Mouse (Mus musculus) intestine, embryonic 14.5 days (tissue): ENCODE measurements around the gene Zfp414. TPM values are rescaled to one million over a fixed set of nuclear protein-coding genes. Genes with fewer than 3 reads are reported as not detected.
"Not testable (repeated sequence)": the region's sequence is repeated elsewhere in the genome, so short reads cannot be mapped to it uniquely, and the experiment has no call there.

Experiments used
- ATAC-seq: fragments of 200-750 bp; cut with Nextera tagmentation; replicated peaks from 2 replicates; pipeline ENCODE4 v1.8.0; 2017; ENCODE audit warnings: low read depth, moderate number of reproducible peaks, moderate TSS enrichment, moderate library complexity; ENCODE audit not compliant: low FRiP score, low TSS enrichment
- DNase-seq: peaks from one replicate; pipeline ENCODE4 v3.0.0-alpha.2; 2018; ENCODE audit warnings: low spot score
- H3K27ac ChIP-seq: fragments of 300-500 bp; sonication (generic); 2 replicates; pipeline ENCODE4 v1.5.1; 2014; ENCODE audit warnings: low read depth, mild to moderate bottlenecking, control low read depth
- H3K27me3 ChIP-seq: fragments of 300-500 bp; sonication (generic); replicated peaks from 2 replicates; pipeline ENCODE4 v1.6.1; 2014; ENCODE audit warnings: low read length, control low read depth; ENCODE audit not compliant: control insufficient read depth, insufficient read depth
- H3K36me3 ChIP-seq: fragments of 300-500 bp; sonication (generic); 2 replicates; pipeline ENCODE4 v1.6.1; 2014; ENCODE audit warnings: low read length, control low read depth; ENCODE audit not compliant: control insufficient read depth, insufficient read depth
- H3K4me1 ChIP-seq: fragments of 300-500 bp; sonication (generic); replicated peaks from 2 replicates; pipeline ENCODE4 v1.6.1; 2014; ENCODE audit warnings: low read length, control low read depth, mixed read lengths; ENCODE audit not compliant: control insufficient read depth, insufficient read depth
- H3K4me2 ChIP-seq: fragments of 300-500 bp; sonication (generic); 2 replicates; pipeline ENCODE4 v1.6.1; 2014; ENCODE audit warnings: low read length
- H3K4me3 ChIP-seq: fragments of 300-500 bp; sonication (generic); 2 replicates; pipeline ENCODE4 v1.5.1; 2014; ENCODE audit warnings: low read depth, low read length, control low read depth, mixed read lengths
- H3K9ac ChIP-seq: fragments of 300-500 bp; sonication (generic); 2 replicates; pipeline ENCODE4 v1.6.1; 2014; ENCODE audit warnings: mild to moderate bottlenecking, low read length
- H3K9me3 ChIP-seq: fragments of 300-500 bp; sonication (generic); 2 replicates; pipeline ENCODE4 v1.6.1; 2016; ENCODE audit warnings: low read length, control low read depth; ENCODE audit not compliant: control insufficient read depth
- WGBS: fragments of 180-500 bp; shearing (Covaris S2); extraction: QIAGEN DNeasy Blood & Tissue Kit; methylation state at CpG from one replicate; pipeline ENCODE4 v1.1.7; 2014; 5-methylcytosine and 5-hydroxymethylcytosine counted together
- polyA plus RNA-seq: library from polyadenylated mRNA; unstranded; fragments of >200 nt; fragmentation: Nextera tagmentation; extraction: Ambion mirVana; gene quantifications from 2 replicates; pipeline ENCODE4 v1.2.1, GENCODE M21; 2014

The Zfp414 gene
- polyA plus RNA-seq, 1 experiment from 2014 or later = 72.6 TPM

- H3K36me3 ChIP-seq = no peaks in the 10 kb centered on the region
- H3K4me2 ChIP-seq = no peak overlapping the region
- no peaks in the 10 kb centered on the region for H3K9me3 ChIP-seq
- H3K9ac ChIP-seq = no peak overlapping the region
- H3K27me3 ChIP-seq = no peaks in the 10 kb centered on the region
- H3K27ac ChIP-seq = no peak overlapping the region
- H3K4me3 ChIP-seq = no peak overlapping the region
- DNase-seq = no peak
- H3K4me1 ChIP-seq = no peaks in the 10 kb centered on the region
- no peak for ATAC-seq
- 92% methylated on average over 2 of the region's 2 CpGs for WGBS
Measured at GRCm38 (mm10) chr17:33607273-33607672, 21.6 kb upstream of the Zfp414 start.

DNA sequence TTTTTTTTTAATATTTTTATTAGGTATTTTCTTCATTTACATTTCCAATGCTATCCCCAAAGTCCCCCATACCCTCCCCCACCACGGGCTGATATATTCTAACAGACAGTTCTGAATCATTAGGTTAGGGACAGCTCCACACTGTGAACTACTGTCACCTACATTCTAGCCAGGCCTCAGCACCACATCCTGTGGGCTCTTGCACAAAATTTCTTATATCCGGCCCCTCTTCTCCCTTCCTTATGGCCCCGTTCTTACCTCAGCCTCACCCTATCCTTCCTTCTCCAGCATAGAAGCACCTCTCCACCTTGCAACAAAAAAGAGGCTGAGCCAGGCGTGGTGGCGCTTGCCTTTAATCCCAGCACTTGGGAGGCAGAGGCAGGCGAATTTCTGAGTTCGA is 18.3 kb upstream of the Zfp414 start:
- no peak overlapping the region for H3K4me2 ChIP-seq
- no peaks in the 10 kb centered on the region for H3K27me3 ChIP-seq
- H3K4me3 ChIP-seq = no peak overlapping the region
- 84% methylated on average over 7 of the region's 7 CpGs for WGBS
- DNase-seq (no peak), ATAC-seq (no peak)
- H3K27ac ChIP-seq = no peak overlapping the region
- no peaks in the 10 kb centered on the region for H3K36me3 ChIP-seq
- H3K9me3 ChIP-seq = no peaks in the 10 kb centered on the region
- H3K9ac ChIP-seq = no peak overlapping the region
- H3K4me1 ChIP-seq = no peaks in the 10 kb centered on the region

GRCm38 (mm10) chr17:33613726-33614125 is 15.2 kb upstream of the Zfp414 start:
- H3K27me3 ChIP-seq, H3K4me3 ChIP-seq, H3K4me1 ChIP-seq, H3K36me3 ChIP-seq, H3K27ac ChIP-seq, DNase-seq, H3K9me3 ChIP-seq, H3K4me2 ChIP-seq, ATAC-seq, H3K9ac ChIP-seq: not testable (repeated sequence)
- WGBS = 83% methylated on average over 5 of the region's 5 CpGs

GRCm38 (mm10) chr17:33627281-33627680 is 1.6 kb upstream of the Zfp414 start:
- no peak for DNase-seq
- Histone ChIP-seq H3K9me3 (no peaks in the 10 kb centered on the region), H3K4me3 (no peak overlapping the region)

GRCm38 (mm10) chr17:33629487-33630125 is 716 bp downstream of the Zfp414 start:
- Histone ChIP-seq H3K9me3 (no peaks in the 10 kb centered on the region), H3K27me3 (no peaks in the 10 kb centered on the region), H3K36me3 (peaks cover 17% of the 10 kb centered on the region), H3K9ac (peak overlapping the region; percentile 89), H3K4me3 (peak overlapping the region; percentile 76), H3K4me2 (peak overlapping the region; percentile 83), H3K4me1 (peaks cover 12% of the 10 kb centered on the region), H3K27ac (peak overlapping the region; percentile 98)
- DNase-seq (no peak), ATAC-seq (peak; percentile 38)
- 70% methylated on average over 12 of the region's 12 CpGs for WGBS

More at GRCm38 (mm10) chr17:33627281-33627680, 1.6 kb upstream of the Zfp414 start:
- Histone ChIP-seq H3K9ac (no peak overlapping the region), H3K27me3 (no peaks in the 10 kb centered on the region), H3K27ac (no peak overlapping the region), H3K4me1 (peaks cover 12% of the 10 kb centered on the region), H3K4me2 (no peak overlapping the region), H3K36me3 (peaks cover 17% of the 10 kb centered on the region)
- 91% methylated on average over 3 of the region's 3 CpGs for WGBS
- ATAC-seq = no peak

DNA sequence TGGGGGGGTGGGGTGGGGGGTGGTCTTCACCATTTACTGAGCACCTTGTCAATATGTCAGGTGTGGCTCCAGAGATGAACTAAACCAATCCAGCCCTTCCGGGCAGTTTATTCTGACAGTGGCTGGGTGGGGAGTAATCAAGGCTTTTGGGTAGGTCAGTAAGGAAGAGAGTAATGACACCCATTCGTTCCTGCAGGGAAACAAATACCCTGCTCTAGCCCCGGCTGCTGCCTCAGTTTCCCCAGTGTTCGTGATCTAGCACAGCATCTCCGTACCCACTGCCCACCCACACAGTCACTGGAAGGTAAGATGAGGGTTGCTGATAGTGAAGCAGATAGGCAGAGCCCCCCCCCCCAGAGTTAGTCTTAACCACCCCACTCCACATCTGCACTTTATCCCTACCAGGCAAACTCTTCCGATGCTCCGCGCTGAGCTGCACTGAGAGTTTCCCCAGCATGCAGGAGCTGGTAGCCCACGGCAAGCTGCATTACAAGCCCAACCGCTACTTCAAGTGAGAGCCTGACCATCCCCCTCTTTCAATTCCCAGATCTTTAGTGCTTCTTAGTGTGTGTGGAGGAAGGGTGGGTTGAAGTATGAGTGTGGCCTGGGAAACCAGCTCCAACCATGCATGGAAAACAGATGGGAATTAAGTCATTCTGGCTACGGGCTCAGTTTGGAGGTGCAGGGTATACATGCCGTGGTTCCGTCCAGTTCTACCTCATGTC is 1.4 kb downstream of the Zfp414 start:
- DNase-seq (no peak), ATAC-seq (no peak)
- 80% methylated on average over 13 of the region's 13 CpGs for WGBS
- no peaks in the 10 kb centered on the region for H3K9me3 ChIP-seq
- peaks cover 12% of the 10 kb centered on the region for H3K4me1 ChIP-seq
- no peak overlapping the region for H3K27ac ChIP-seq
- H3K27me3 ChIP-seq = no peaks in the 10 kb centered on the region
- no peak overlapping the region for H3K9ac ChIP-seq
- no peak overlapping the region for H3K4me3 ChIP-seq
- peaks cover 17% of the 10 kb centered on the region for H3K36me3 ChIP-seq
- H3K4me2 ChIP-seq = peak overlapping the region; percentile 83; the same call in 1 of the 2 replicates

DNA sequence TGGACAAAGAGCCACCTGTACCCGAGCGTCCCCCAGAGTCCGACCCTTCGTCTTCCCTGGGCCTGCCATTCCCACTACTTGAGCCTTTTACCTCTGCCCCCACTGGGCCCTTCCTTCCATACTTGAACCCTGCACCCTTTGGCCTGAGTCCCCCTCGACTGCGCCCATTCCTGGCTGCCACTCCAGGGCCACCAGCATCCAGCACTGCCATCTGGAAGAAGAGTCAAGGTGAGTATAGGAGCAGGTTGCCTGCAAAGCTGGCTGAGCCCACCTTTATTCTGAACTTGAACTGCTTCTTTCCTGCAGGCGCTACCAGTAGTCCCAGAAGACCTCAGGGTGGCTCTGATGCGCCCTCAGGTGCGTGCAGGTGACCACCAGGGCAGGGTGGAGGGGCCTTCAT is 2.3 kb downstream of the Zfp414 start:
- Histone ChIP-seq H3K9ac (no peak overlapping the region), H3K27me3 (no peaks in the 10 kb centered on the region), H3K27ac (no peak overlapping the region), H3K4me2 (no peak overlapping the region), H3K36me3 (peaks cover 17% of the 10 kb centered on the region), H3K4me1 (peaks cover 12% of the 10 kb centered on the region), H3K9me3 (no peaks in the 10 kb centered on the region), H3K4me3 (no peak overlapping the region)
- DNase-seq (no peak), ATAC-seq (no peak)
- WGBS = 93% methylated on average over 9 of the region's 9 CpGs

- H3K9ac ChIP-seq = no peak overlapping the region
- H3K27me3 ChIP-seq = no peaks in the 10 kb centered on the region
- DNase-seq = no peak
- peaks cover 12% of the 10 kb centered on the region for H3K4me1 ChIP-seq
- no peak overlapping the region for H3K4me2 ChIP-seq
- peaks cover 17% of the 10 kb centered on the region for H3K36me3 ChIP-seq
- H3K9me3 ChIP-seq = no peaks in the 10 kb centered on the region
- no peak overlapping the region for H3K27ac ChIP-seq
- 81% methylated on average over 5 of the region's 5 CpGs for WGBS
- no peak for ATAC-seq
- H3K4me3 ChIP-seq = no peak overlapping the region
Measured at GRCm38 (mm10) chr17:33631796-33632195, 2.9 kb downstream of the Zfp414 start.

- no peak overlapping the region for H3K9ac ChIP-seq
- no peak overlapping the region for H3K27ac ChIP-seq
- DNase-seq (no peak), ATAC-seq (no peak)
- no peaks in the 10 kb centered on the region for H3K9me3 ChIP-seq
- no peaks in the 10 kb centered on the region for H3K4me1 ChIP-seq
- 90% methylated on average over 2 of the region's 2 CpGs for WGBS
- no peak overlapping the region for H3K4me2 ChIP-seq
- H3K4me3 ChIP-seq = no peak overlapping the region
- H3K27me3 ChIP-seq = no peaks in the 10 kb centered on the region
- H3K36me3 ChIP-seq = peaks cover 3% of the 10 kb centered on the region
Measured at GRCm38 (mm10) chr17:33637038-33637437, 8.1 kb downstream of the Zfp414 start.
